Mouse (Mus musculus) heart, embryonic 13.5 days (tissue): Measurements from ENCODE around the gene Gpx1. TPM values are rescaled to one million over a fixed set of nuclear protein-coding genes. Genes with fewer than 3 reads are reported as not detected.

ENCODE experiments used
- ATAC-seq: fragments of 200-750 bp; cut with Nextera tagmentation; 2 replicates; pipeline ENCODE4 v1.8.0; 2017; ENCODE audit warnings: moderate TSS enrichment; ENCODE audit not compliant: insufficient number of reproducible peaks, low FRiP score, low TSS enrichment; ENCODE audit errors: extremely low read depth
- H3K27ac ChIP-seq: fragments of 300-500 bp; sonication (generic); replicated peaks from 2 replicates; pipeline ENCODE4 v1.5.1; 2015; ENCODE audit warnings: moderate library complexity, mild to moderate bottlenecking, inconsistent platforms
- H3K27me3 ChIP-seq: fragments of 300-500 bp; sonication (generic); replicated peaks from 2 replicates; pipeline ENCODE4 v1.6.1; 2015; ENCODE audit warnings: mild to moderate bottlenecking, inconsistent platforms
- H3K36me3 ChIP-seq: fragments of 300-500 bp; sonication (generic); 2 replicates; pipeline ENCODE4 v1.6.1; 2015; ENCODE audit warnings: mild to moderate bottlenecking, inconsistent platforms
- H3K4me1 ChIP-seq: fragments of 300-500 bp; sonication (generic); 2 replicates; pipeline ENCODE4 v1.6.1; 2015; ENCODE audit warnings: inconsistent platforms
- H3K4me2 ChIP-seq: fragments of 300-500 bp; sonication (generic); 2 replicates; pipeline ENCODE4 v1.6.1; 2015; ENCODE audit warnings: inconsistent platforms, mild to moderate bottlenecking, moderate library complexity
- H3K4me3 ChIP-seq: fragments of 300-500 bp; sonication (generic); 2 replicates; pipeline ENCODE4 v1.5.1; 2015; ENCODE audit warnings: moderate library complexity, mild to moderate bottlenecking, inconsistent platforms
- H3K9ac ChIP-seq: fragments of 300-500 bp; sonication (generic); 2 replicates; pipeline ENCODE4 v1.6.1; 2015; ENCODE audit warnings: inconsistent platforms, mild to moderate bottlenecking, moderate library complexity
- H3K9me3 ChIP-seq: fragments of 300-500 bp; sonication (generic); 2 replicates; pipeline ENCODE4 v1.6.1; 2016; ENCODE audit warnings: inconsistent platforms
- WGBS: fragments of 180-500 bp; shearing (Covaris S2); methylation state at CpG from one replicate; pipeline ENCODE4 v1.1.7; 2015; ENCODE audit warnings: mixed read lengths; 5-methylcytosine and 5-hydroxymethylcytosine counted together
- polyA plus RNA-seq: library from polyadenylated mRNA; unstranded; fragments of >200 nt; fragmentation: Nextera tagmentation; extraction: Ambion mirVana; gene quantifications from 2 replicates; pipeline ENCODE4 v1.2.1, GENCODE M21; 2015

Gene Gpx1
- polyA plus RNA-seq, 1 experiment from 2014 or later: 854 TPM

DNA sequence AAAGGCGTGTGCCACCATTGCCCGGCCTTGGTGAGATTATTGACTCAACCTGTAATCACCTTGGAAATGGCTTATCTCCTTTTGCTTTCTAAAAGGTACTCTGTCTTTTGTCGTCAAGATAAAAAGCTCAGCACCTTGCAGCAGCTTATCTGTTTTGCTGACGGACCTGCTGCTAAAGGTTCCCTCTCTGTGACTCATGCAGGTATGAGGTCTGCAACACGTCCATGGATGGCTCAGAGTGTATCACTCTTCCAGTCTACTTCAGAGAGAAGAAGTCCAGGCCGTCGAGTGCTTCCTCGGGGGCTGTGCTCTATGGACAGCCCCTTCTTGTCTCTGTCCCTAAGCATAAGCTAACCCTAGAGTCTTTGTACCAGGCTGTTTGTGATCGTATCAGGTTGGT, 39.5 kb downstream of the Gpx1 start:
- no peak for ATAC-seq

DNA sequence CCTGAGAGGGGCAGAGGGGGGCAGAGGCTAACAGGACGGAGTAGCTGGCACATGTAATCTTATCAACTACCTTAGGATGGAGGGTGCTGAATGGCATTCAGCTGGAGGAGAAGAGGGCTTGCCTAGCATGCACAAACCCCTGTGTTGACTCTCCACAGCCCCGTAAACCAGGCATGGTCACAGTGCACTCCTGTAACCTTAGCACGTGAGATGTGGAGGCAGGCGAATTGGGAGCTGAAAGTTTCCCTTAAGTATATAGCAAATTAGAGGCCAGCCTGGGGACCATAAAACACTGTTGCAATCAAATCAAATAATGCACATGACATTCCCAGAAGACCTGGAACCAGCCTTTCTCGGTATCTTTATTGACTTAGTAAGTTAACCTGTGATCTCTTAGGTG, 40.0 kb downstream of the Gpx1 start:
- no peak for ATAC-seq
- H3K27me3 ChIP-seq: no peaks in the 10 kb centered on the region
- H3K4me2 ChIP-seq: no peak overlapping the region
- peaks cover 98% of the 10 kb centered on the region for H3K36me3 ChIP-seq
- no peak overlapping the region for H3K9ac ChIP-seq
- no peaks in the 10 kb centered on the region for H3K9me3 ChIP-seq
- H3K4me1 ChIP-seq: peaks cover 7% of the 10 kb centered on the region; the same call in 1 of the 2 replicates
- 64% methylated on average over 5 of the region's 5 CpGs for WGBS
- no peak overlapping the region for H3K4me3 ChIP-seq
- no peak overlapping the region for H3K27ac ChIP-seq

More for the DNA sequence above, 39.5 kb downstream of the Gpx1 start:
- no peak overlapping the region for H3K4me2 ChIP-seq
- no peak overlapping the region for H3K9ac ChIP-seq
- H3K27me3 ChIP-seq: no peaks in the 10 kb centered on the region
- peaks cover 98% of the 10 kb centered on the region for H3K36me3 ChIP-seq
- WGBS: 44% methylated on average over 9 of the region's 9 CpGs
- no peak overlapping the region for H3K27ac ChIP-seq
- peaks cover 7% of the 10 kb centered on the region; the same call in 1 of the 2 replicates for H3K4me1 ChIP-seq
- H3K9me3 ChIP-seq: no peaks in the 10 kb centered on the region
- no peak overlapping the region for H3K4me3 ChIP-seq

DNA sequence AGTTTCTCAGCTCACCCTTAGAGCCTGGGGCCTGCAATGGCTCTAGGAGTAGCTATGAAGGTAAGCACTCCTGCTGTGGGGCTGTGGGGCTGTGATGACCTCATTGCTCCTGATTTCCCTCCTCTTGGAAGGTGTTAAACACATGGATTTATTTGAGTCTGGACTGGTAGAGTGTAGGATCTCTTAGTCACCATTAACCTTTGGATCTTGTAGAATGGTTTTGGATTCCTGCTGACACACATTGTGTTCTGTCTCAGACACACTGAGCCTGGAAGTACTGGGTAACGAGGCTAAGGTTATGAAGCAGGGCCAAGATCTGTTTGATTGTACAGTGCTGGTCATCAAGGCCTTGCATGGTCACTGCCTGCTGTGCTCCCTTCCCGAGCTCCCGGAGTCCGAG, 40.6 kb downstream of the Gpx1 start:
- Histone ChIP-seq H3K9me3 (no peaks in the 10 kb centered on the region), H3K4me3 (no peak overlapping the region), H3K9ac (no peak overlapping the region), H3K4me2 (no peak overlapping the region), H3K4me1 (peaks cover 7% of the 10 kb centered on the region; the same call in 1 of the 2 replicates), H3K27me3 (no peaks in the 10 kb centered on the region), H3K36me3 (peaks cover 98% of the 10 kb centered on the region), H3K27ac (no peak overlapping the region)
- 65% methylated on average over 4 of the region's 4 CpGs for WGBS
- no peak for ATAC-seq

DNA sequence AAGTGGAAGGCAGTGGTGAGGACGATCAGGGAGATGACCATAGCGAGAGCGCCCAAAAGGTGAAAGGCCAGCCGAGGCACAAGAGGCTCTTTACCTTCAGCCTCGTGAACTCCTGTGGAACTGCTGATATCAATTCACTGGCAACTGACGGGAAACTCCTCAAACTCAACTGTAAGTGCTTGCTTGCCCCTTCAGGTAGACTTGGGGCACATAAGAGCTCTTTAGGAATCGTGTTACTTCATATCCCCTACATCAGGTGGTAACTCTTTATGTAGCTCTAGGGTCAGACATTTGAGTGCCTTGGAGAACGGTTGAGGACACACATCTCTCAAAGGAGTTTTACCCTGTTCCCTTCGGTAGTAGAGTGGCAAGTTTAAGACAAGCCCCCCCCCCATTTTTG, 42.7 kb downstream of the Gpx1 start:
- H3K4me1 ChIP-seq: peaks cover 7% of the 10 kb centered on the region; the same call in 1 of the 2 replicates
- no peak overlapping the region for H3K4me3 ChIP-seq
- no peak overlapping the region for H3K27ac ChIP-seq
- H3K4me2 ChIP-seq: no peak overlapping the region
- H3K27me3 ChIP-seq: no peaks in the 10 kb centered on the region
- H3K9ac ChIP-seq: no peak overlapping the region
- 94% methylated on average over 9 of the region's 9 CpGs for WGBS
- ATAC-seq: no peak
- H3K36me3 ChIP-seq: peaks cover 98% of the 10 kb centered on the region
- no peaks in the 10 kb centered on the region for H3K9me3 ChIP-seq

DNA sequence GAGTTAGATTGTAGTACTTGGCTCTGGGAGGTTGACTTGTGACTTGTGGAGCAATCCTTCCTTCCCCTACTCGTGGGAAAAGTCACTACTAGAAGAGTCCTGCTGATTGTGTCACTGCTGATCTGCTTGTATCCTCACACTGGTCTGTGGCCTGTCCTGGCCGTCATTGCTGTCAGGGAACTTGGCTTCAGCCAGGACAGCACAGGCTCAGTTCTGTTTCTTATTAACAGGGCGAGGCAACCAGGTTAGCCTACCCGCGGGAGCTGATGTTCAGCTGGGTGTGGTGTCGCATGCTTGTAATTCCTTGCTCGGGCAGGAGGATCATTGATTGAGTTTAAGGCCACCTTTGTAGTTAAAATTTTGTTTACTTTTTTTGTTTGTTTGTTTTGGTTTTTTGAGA, 46.3 kb downstream of the Gpx1 start:
- Histone ChIP-seq H3K36me3 (peaks cover 98% of the 10 kb centered on the region), H3K9me3 (no peaks in the 10 kb centered on the region), H3K27ac (no peak overlapping the region), H3K4me1 (no peaks in the 10 kb centered on the region), H3K4me3 (no peak overlapping the region), H3K9ac (no peak overlapping the region), H3K27me3 (no peaks in the 10 kb centered on the region), H3K4me2 (no peak overlapping the region)
- 83% methylated on average over 7 of the region's 7 CpGs for WGBS
- no peak for ATAC-seq

DNA sequence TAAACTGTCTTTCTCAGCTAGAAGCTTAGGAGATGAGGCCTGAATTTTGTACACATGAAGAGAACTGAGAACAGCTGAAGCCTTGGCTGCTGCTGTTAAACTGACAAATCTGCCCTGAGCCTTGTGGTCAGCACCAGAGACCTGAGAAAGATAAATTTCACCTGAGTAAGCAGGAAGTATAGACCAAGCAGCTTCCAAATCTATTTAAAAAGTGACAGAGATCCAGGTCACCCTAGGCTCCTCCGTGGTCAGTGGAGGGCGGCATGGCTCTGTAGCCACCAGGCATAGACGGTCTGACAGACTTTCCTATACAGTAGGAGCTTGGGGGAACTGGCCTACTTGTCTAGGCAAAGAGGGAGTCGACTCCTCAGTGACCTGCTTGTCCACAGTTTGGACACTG, 48.1 kb downstream of the Gpx1 start:
- H3K27ac ChIP-seq: no peak overlapping the region
- H3K27me3 ChIP-seq: no peaks in the 10 kb centered on the region
- no peaks in the 10 kb centered on the region for H3K4me1 ChIP-seq
- peaks cover 99% of the 10 kb centered on the region for H3K36me3 ChIP-seq
- no peak overlapping the region for H3K4me3 ChIP-seq
- no peak overlapping the region for H3K4me2 ChIP-seq
- no peak overlapping the region for H3K9ac ChIP-seq
- H3K9me3 ChIP-seq: no peaks in the 10 kb centered on the region
- WGBS: 78% methylated on average over 4 of the region's 4 CpGs
- no peak for ATAC-seq

DNA sequence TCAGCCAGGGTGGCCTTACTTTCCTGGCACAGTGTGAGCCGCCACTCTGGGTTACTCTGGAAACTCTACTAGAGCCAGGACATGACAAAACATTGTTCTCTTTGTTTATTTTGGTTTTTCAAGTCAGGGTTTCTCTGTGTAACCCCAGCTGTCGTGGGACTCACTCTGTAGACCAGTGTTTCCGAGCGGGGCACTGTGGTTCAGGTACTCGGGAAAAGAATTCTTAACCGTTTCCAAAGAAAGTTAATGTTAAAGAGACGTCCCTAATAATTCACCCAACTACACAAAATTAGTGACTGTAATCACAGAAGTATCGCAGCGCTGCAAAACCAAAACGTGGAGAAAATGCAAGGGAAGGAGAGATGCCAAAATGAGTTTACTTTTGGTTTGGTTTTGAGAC, 49.9 kb downstream of the Gpx1 start:
- Histone ChIP-seq H3K4me2 (no peak overlapping the region), H3K36me3 (peaks cover 99% of the 10 kb centered on the region), H3K4me3 (no peak overlapping the region), H3K27me3 (no peaks in the 10 kb centered on the region), H3K9me3 (no peaks in the 10 kb centered on the region), H3K9ac (no peak overlapping the region), H3K27ac (no peak overlapping the region), H3K4me1 (no peaks in the 10 kb centered on the region)
- 82% methylated on average over 10 of the region's 10 CpGs for WGBS
- ATAC-seq: no peak

DNA sequence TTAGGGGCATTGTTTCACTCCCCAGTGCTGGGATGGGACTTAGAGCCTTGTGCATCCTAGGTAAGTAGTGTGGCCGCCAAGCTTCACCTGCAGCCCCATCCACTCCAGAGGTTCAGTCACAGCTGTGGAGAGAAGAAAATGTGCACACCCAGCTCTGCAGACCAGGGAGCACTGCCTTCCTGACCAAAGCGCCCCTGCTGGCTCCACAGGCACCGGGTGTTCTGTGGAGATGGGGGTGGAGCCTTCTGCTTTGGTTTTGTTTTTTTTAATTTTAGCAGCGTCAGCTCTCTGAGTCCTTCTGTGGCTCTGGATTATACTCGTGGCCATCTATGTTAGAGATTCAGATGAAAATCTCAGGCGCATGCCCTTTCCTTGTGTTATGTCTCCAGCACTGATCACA, 50.5 kb downstream of the Gpx1 start:
- H3K4me3 ChIP-seq: no peak overlapping the region
- ATAC-seq: no peak
- no peaks in the 10 kb centered on the region for H3K9me3 ChIP-seq
- no peak overlapping the region for H3K9ac ChIP-seq
- H3K4me1 ChIP-seq: no peaks in the 10 kb centered on the region
- H3K27ac ChIP-seq: no peak overlapping the region
- WGBS: 79% methylated on average over 6 of the region's 6 CpGs
- H3K4me2 ChIP-seq: no peak overlapping the region
- peaks cover 99% of the 10 kb centered on the region for H3K36me3 ChIP-seq
- no peaks in the 10 kb centered on the region for H3K27me3 ChIP-seq

Other genes starting within 250 kb of the Gpx1 start
- gene Apeh, start 244.3 kb upstream of the Gpx1 start, polyA plus RNA-seq: 51.3 and 62.5 TPM in 2 replicates
- gene Bsn, start 148.5 kb upstream of the Gpx1 start, polyA plus RNA-seq: 0.32 and 0.36 TPM in 2 replicates
- 136 and 138 TPM in 2 replicates for gene Dag1, start 74.9 kb upstream of the Gpx1 start, polyA plus RNA-seq
- gene Nicn1, start 48.5 kb upstream of the Gpx1 start, polyA plus RNA-seq: 23.6 and 24.3 TPM in 2 replicates
- 10.9 and 12.9 TPM in 2 replicates for gene Amt, start 42.0 kb upstream of the Gpx1 start, polyA plus RNA-seq
- gene Rhoa, start 32.8 kb upstream of the Gpx1 start, polyA plus RNA-seq: 332 and 341 TPM in 2 replicates
- 31.2 and 32.6 TPM in 2 replicates for gene Tcta, start 32.7 kb upstream of the Gpx1 start, polyA plus RNA-seq
- gene Usp4, start 8.9 kb downstream of the Gpx1 start, polyA plus RNA-seq: 80.6 and 86.7 TPM in 2 replicates
- gene 1700102P08Rik, start 53.9 kb downstream of the Gpx1 start, polyA plus RNA-seq: 0.21 and 0.39 TPM in 2 replicates
- gene Ccdc36, start 89.6 kb downstream of the Gpx1 start, polyA plus RNA-seq: 0.71 and 0.80 TPM in 2 replicates
- gene BC048562, start 97.6 kb downstream of the Gpx1 start, polyA plus RNA-seq: not detected in 2 replicates
- 36.3 and 42.7 TPM in 2 replicates for gene Ccdc71, start 121.6 kb downstream of the Gpx1 start, polyA plus RNA-seq
- gene Klhdc8b, start 122.7 kb downstream of the Gpx1 start, polyA plus RNA-seq: 90.6 and 106 TPM in 2 replicates
- 45.3 and 49.0 TPM in 2 replicates for gene Lamb2, start 140.8 kb downstream of the Gpx1 start, polyA plus RNA-seq
- gene Usp19, start 151.7 kb downstream of the Gpx1 start, polyA plus RNA-seq: 51.4 and 55.9 TPM in 2 replicates
- 62.2 and 69.0 TPM in 2 replicates for gene Qars, start 168.8 kb downstream of the Gpx1 start, polyA plus RNA-seq
- 81.2 and 81.7 TPM in 2 replicates for gene Qrich1, start 177.9 kb downstream of the Gpx1 start, polyA plus RNA-seq
- gene Impdh2, start 221.4 kb downstream of the Gpx1 start, polyA plus RNA-seq: 99.5 and 107 TPM in 2 replicates
- gene Ndufaf3, start 228.5 kb downstream of the Gpx1 start, polyA plus RNA-seq: 53.5 TPM in 2 replicates
- gene Dalrd3, start 231.0 kb downstream of the Gpx1 start, polyA plus RNA-seq: 86.6 and 92.1 TPM in 2 replicates
- gene Wdr6, start 239.8 kb downstream of the Gpx1 start, polyA plus RNA-seq: 61.7 and 64.1 TPM in 2 replicates